Mouse (Mus musculus) heart, embryonic 10.5 days (tissue): ENCODE data around the gene Cyp2f2. TPM values are rescaled to one million over a fixed set of nuclear protein-coding genes. Genes with fewer than 3 reads are reported as not detected.

Experiments
- microRNA-seq: library from miRNA; unstranded; fragments of <30 nt; microRNA quantifications from one replicate; pipeline ENCODE4, GENCODE M21; 2017
- polyA plus RNA-seq: library from polyadenylated mRNA; unstranded; fragments of >200 nt; fragmentation: Nextera tagmentation; extraction: Ambion mirVana; gene quantifications from 2 replicates; pipeline ENCODE4 v1.2.1, GENCODE M21; 2016

Cyp2f2 gene
- polyA plus RNA-seq, 1 experiment from 2014 or later = not detected

Small RNAs within 50 kb of the gene (microRNA-seq; reads per million reads assigned to microRNA genes)
- gene Mir3101 = 0.76 reads per million

Other genes with a start within 250 kb of the Cyp2f2 start
- not detected in 2 replicates for gene Cyp2a22, start 180.5 kb upstream of the Cyp2f2 start, polyA plus RNA-seq
- gene Cyp2a12, start 90.8 kb upstream of the Cyp2f2 start, polyA plus RNA-seq = not detected in 2 replicates
- 0.11 TPM in 1 of 2 replicates, not detected in the other for gene Cyp2t4, start 33.8 kb downstream of the Cyp2f2 start, polyA plus RNA-seq
- gene Egln2, start 46.9 kb downstream of the Cyp2f2 start, polyA plus RNA-seq = 66.5 and 73.0 TPM in 2 replicates
- gene Rab4b, start 59.0 kb downstream of the Cyp2f2 start, polyA plus RNA-seq = 59.4 and 63.2 TPM in 2 replicates
- gene Gm21983, start 61.2 kb downstream of the Cyp2f2 start, polyA plus RNA-seq = not detected in 2 replicates
- gene Mia, start 61.2 kb downstream of the Cyp2f2 start, polyA plus RNA-seq = 1.0 and 1.5 TPM in 2 replicates
- 3.1 and 3.2 TPM in 2 replicates for gene BC024978, start 75.9 kb downstream of the Cyp2f2 start, polyA plus RNA-seq
- 227 and 298 TPM in 2 replicates for gene Snrpa, start 76.4 kb downstream of the Cyp2f2 start, polyA plus RNA-seq
- gene Itpkc, start 108.8 kb downstream of the Cyp2f2 start, polyA plus RNA-seq = 3.4 and 5.0 TPM in 2 replicates
- gene Coq8b, start 113.1 kb downstream of the Cyp2f2 start, polyA plus RNA-seq = 12.3 and 13.9 TPM in 2 replicates
- gene Numbl, start 138.5 kb downstream of the Cyp2f2 start, polyA plus RNA-seq = 7.0 and 9.6 TPM in 2 replicates
- 19.2 and 23.6 TPM in 2 replicates for gene Ltbp4, start 217.8 kb downstream of the Cyp2f2 start, polyA plus RNA-seq
- 48.3 and 50.4 TPM in 2 replicates for gene Shkbp1, start 236.1 kb downstream of the Cyp2f2 start, polyA plus RNA-seq
- 1.3 and 2.1 TPM in 2 replicates for gene Gm20479, start 237.5 kb downstream of the Cyp2f2 start, polyA plus RNA-seq